Mouse (Mus musculus): Measurements from ENCODE around the gene Gm3336. TPM values are rescaled to one million over a fixed set of nuclear protein-coding genes. Genes with fewer than 3 reads are reported as not detected.

Gene Gm3336
- polyA plus RNA-seq (2015; fragmentation: Nextera tagmentation; extraction: Ambion mirVana) = 3.3 and 4.1 TPM in 2 replicates

- 0 out of 2 replicates have a peak within 1 kb of the TSS, but pooled peaks have one; percentile 27 for H3K4me2 ChIP-seq (ENCODE audit: low read depth, low read length)
- WGBS = under 1% methylated on average over 19 of the region's 19 CpGs
- H3K27me3 ChIP-seq (replicated peaks; ENCODE audit: control insufficient read depth, insufficient read depth, low read length) = no peaks in the 10 kb centered on the region
- no peak within 1 kb of the TSS for H3K9ac ChIP-seq (ENCODE audit: low read depth, low read length)
- peak within 1 kb of the TSS; percentile 14; the same call in 1 of the 2 replicates for H3K4me3 ChIP-seq (ENCODE audit: low read length)
- H3K4me1 ChIP-seq (ENCODE audit: control insufficient read depth, insufficient read depth, low read length) = peaks cover 2% of the 10 kb centered on the region; the same call in 1 of the 2 replicates
- no peak within 1 kb of the TSS for H3K27ac ChIP-seq (ENCODE audit: low read length)
- no peaks in the 10 kb centered on the region for H3K36me3 ChIP-seq (ENCODE audit: control insufficient read depth, insufficient read depth, low read length)
- ATAC-seq = peak; percentile 58
- no peaks in the 10 kb centered on the region for H3K9me3 ChIP-seq (ENCODE audit: control insufficient read depth, low read length)
These were observed at the start of gene Gm3336 for GRCm38 (mm10) chr8:70718297-70718696. Gene Gm3336 (plus strand): TSS chr8:70718543.

DNA sequence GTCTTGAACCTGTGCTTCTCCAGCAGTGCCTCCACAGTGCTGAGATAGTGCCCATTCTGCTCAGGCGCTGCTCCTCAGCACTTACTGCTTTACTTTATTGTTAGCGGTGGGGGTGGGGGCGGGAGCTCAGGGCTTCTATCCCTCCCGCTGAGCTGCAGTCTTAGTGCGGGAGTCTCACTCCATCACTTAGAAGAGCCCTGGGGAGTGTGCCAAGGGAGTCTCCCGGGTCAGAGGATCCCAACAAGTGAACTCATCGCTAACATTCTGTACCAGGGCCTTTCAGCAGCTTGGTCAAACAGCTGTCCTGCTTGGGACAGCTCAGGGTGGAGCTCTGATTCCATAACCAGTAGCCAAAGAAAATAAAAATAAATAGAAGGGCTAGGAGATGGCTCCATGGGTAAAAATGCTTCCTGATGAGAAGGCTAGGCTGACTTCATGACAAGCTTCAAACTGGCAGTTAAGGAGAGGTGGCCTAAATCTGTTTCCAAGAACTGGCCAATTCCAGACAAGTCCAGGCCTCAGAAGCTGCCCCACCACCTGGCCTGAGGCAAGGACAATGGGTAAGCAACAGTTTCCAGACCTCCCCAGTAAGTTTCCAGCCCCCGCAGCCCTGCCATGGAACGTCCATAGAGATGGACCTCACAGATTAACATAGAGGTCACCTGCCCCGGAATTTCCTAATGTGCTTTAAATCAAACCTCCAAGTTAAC, 46.6 kb upstream of the Gm3336 start:
- H3K4me3 ChIP-seq (ENCODE audit: low read length) = no peak overlapping the region
- H3K4me1 ChIP-seq (ENCODE audit: control insufficient read depth, insufficient read depth, low read length) = peaks cover 24% of the 10 kb centered on the region
- no peaks in the 10 kb centered on the region for H3K27me3 ChIP-seq (replicated peaks; ENCODE audit: control insufficient read depth, insufficient read depth, low read length)
- ATAC-seq = no peak
- no peaks in the 10 kb centered on the region for H3K9me3 ChIP-seq (ENCODE audit: control insufficient read depth, low read length)
- peaks cover 3% of the 10 kb centered on the region; the same call in 1 of the 2 replicates for H3K36me3 ChIP-seq (ENCODE audit: control insufficient read depth, insufficient read depth, low read length)
- H3K27ac ChIP-seq (ENCODE audit: low read length) = no peak overlapping the region
- WGBS = 70% methylated on average over 10 of the region's 10 CpGs
- H3K9ac ChIP-seq (ENCODE audit: low read depth, low read length) = peak overlapping the region; percentile 24; the same call in 1 of the 2 replicates
- no peak overlapping the region for H3K4me2 ChIP-seq (ENCODE audit: low read depth, low read length)

- 37% methylated on average over 19 of the region's 19 CpGs for WGBS
- Histone ChIP-seq H3K4me3 (ENCODE audit: low read length) (peak overlapping the region; percentile 41), H3K9ac (ENCODE audit: low read depth, low read length) (peak overlapping the region; percentile 68), H3K27me3 (replicated peaks; ENCODE audit: control insufficient read depth, insufficient read depth, low read length) (no peaks in the 10 kb centered on the region), H3K4me1 (ENCODE audit: control insufficient read depth, insufficient read depth, low read length) (peaks cover 20% of the 10 kb centered on the region), H3K36me3 (ENCODE audit: control insufficient read depth, insufficient read depth, low read length) (peaks cover 3% of the 10 kb centered on the region; the same call in 1 of the 2 replicates), H3K9me3 (ENCODE audit: control insufficient read depth, low read length) (no peaks in the 10 kb centered on the region), H3K27ac (ENCODE audit: low read length) (peak overlapping the region; percentile 73; the same call in 1 of the 2 replicates), H3K4me2 (ENCODE audit: low read depth, low read length) (peak overlapping the region; percentile 55)
- ATAC-seq = peak; percentile 15; the same call in 1 of the 2 replicates
These were observed 45.8 kb upstream of the Gm3336 start for GRCm38 (mm10) chr8:70672325-70673078.

DNA sequence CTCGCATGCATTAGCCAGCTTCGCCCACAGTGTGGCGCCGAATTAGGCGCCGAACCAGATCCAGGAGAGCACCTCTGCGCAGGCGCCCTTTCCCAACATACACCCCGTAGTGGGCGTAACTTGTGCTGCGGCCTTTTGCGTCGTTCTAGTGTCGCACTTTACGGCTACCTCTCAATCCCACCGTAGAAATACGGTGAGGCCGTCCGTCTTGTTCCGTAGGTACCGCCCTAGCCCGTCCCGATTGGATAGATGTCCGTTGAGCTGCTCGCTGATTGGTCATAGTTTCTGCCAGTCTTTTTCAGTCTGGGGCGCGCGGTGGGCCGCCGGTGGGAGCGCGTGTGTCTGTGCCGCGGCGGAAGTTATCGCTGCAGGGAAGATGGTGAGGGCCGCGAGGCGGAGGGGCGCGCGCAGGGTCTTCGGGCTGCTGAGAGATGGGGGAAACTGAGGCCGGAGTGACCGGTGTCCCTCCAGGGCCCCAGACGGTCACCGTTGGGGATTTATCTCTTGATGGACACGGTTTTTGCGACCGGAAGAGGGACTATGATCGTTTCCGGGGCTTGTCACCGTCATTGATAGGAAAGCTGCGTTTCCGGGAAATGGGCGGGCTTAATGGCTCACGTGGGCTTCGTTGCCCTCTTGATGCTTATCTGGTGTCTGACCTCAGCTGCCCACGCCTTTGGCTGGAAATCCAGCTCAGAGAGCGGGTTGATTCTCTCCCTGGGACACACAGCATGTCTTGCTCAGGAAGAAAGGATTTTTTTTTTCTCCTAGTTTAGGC, 45.1 kb upstream of the Gm3336 start, which contains the start of gene Lsm4:
Gene Lsm4 (plus strand): TSS at position 170 of the 778 bp plus-strand sequence.
- under 1% methylated on average over 60 of the region's 60 CpGs for WGBS
- Histone ChIP-seq H3K9ac (ENCODE audit: low read depth, low read length) (peak within 1 kb of the TSS; percentile 84), H3K27ac (ENCODE audit: low read length) (peak within 1 kb of the TSS; percentile 95), H3K4me3 (ENCODE audit: low read length) (peak within 1 kb of the TSS; percentile 72), H3K4me2 (ENCODE audit: low read depth, low read length) (peak within 1 kb of the TSS; percentile 87), H3K27me3 (replicated peaks; ENCODE audit: control insufficient read depth, insufficient read depth, low read length) (no peaks in the 10 kb centered on the region), H3K36me3 (ENCODE audit: control insufficient read depth, insufficient read depth, low read length) (peaks cover 6% of the 10 kb centered on the region; the same call in 1 of the 2 replicates), H3K4me1 (ENCODE audit: control insufficient read depth, insufficient read depth, low read length) (peaks cover 20% of the 10 kb centered on the region), H3K9me3 (ENCODE audit: control insufficient read depth, low read length) (no peaks in the 10 kb centered on the region)
- ATAC-seq = peak; percentile 97

DNA sequence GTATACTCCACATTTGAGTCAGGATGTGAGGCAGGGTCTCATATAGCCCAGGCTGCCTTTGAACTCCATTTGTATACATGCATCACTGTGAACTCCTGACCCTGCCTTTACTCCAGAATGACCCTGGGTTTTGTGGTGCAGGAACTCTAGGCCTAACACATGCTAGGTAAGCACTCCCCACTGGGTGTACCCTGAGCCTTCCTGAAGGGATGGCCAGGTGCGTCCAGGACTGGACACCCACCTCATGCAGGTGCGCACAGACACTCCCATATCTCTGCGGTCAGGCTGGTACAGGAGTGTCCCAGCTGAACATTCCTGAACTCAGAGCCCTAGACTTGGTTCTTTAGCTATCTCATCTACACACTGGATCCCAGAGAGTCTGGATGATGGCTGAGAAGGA, 44.2 kb upstream of the Gm3336 start:
- 62% methylated on average over 3 of the region's 3 CpGs for WGBS
- peak overlapping the region; percentile 84 for H3K9ac ChIP-seq (ENCODE audit: low read depth, low read length)
- peaks cover 23% of the 10 kb centered on the region for H3K4me1 ChIP-seq (ENCODE audit: control insufficient read depth, insufficient read depth, low read length)

DNA sequence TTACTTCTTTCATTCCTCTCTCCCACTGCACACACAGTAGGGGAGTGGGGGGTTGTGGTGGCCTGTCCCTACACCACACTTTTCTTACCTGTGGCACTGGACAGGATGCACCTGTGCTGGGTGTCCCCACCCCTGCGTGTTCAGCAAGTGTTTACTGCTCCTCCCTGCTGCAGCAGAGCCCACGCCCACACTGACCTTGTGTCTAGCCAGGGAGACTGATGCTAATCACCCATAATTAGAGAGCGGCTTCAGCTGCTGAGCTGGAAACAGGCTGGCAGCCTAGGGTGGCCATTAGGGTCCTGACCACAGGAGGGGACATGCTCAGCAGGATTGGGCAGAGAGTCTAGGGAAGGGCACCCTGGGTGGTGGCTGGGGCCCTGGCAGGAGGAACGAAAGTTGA, 43.6 kb upstream of the Gm3336 start:
- H3K4me2 ChIP-seq (ENCODE audit: low read depth, low read length) = peak overlapping the region; percentile 87

More for the DNA sequence above, 44.2 kb upstream of the Gm3336 start:
- 0 out of 2 replicates have a peak, but pooled peaks have one; percentile 6 for ATAC-seq
- no peaks in the 10 kb centered on the region for H3K9me3 ChIP-seq (ENCODE audit: control insufficient read depth, low read length)
- H3K4me3 ChIP-seq (ENCODE audit: low read length) = peak overlapping the region; percentile 72
- H3K27me3 ChIP-seq (replicated peaks; ENCODE audit: control insufficient read depth, insufficient read depth, low read length) = no peaks in the 10 kb centered on the region
- H3K27ac ChIP-seq (ENCODE audit: low read length) = peak overlapping the region; percentile 95
- H3K36me3 ChIP-seq (ENCODE audit: control insufficient read depth, insufficient read depth, low read length) = peaks cover 6% of the 10 kb centered on the region; the same call in 1 of the 2 replicates
- peak overlapping the region; percentile 87 for H3K4me2 ChIP-seq (ENCODE audit: low read depth, low read length)

DNA sequence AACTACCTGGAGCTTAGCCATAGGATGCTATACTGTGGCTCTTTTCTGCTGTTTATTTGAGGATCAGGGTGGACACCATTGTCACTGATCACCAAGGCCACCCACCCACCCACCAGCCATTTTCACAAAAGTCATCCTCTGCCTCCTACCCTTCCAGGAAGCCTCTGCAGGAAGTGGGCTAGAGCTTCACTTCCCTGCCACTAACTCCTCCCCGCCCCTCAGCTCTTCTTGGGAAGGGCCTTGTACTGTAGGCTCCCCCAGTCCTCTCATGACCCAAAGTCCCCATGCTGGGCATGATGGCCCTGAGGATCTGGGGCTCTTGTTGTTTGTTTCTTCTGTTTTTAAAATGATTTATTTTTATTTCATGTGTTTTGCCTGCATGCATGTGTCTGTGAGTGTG, 43.0 kb upstream of the Gm3336 start:
- Histone ChIP-seq H3K4me3 (ENCODE audit: low read length) (no peak overlapping the region), H3K9ac (ENCODE audit: low read depth, low read length) (no peak overlapping the region), H3K9me3 (ENCODE audit: control insufficient read depth, low read length) (no peaks in the 10 kb centered on the region), H3K36me3 (ENCODE audit: control insufficient read depth, insufficient read depth, low read length) (peaks cover 6% of the 10 kb centered on the region; the same call in 1 of the 2 replicates), H3K27ac (ENCODE audit: low read length) (peak overlapping the region; percentile 95), H3K4me2 (ENCODE audit: low read depth, low read length) (peak overlapping the region; percentile 20; the same call in 1 of the 2 replicates), H3K27me3 (replicated peaks; ENCODE audit: control insufficient read depth, insufficient read depth, low read length) (no peaks in the 10 kb centered on the region), H3K4me1 (ENCODE audit: control insufficient read depth, insufficient read depth, low read length) (peaks cover 34% of the 10 kb centered on the region)
- WGBS = 96% methylated on average over 1 of the region's 1 CpGs
- no peak for ATAC-seq

More for the DNA sequence above, 43.6 kb upstream of the Gm3336 start:
- H3K27me3 ChIP-seq (replicated peaks; ENCODE audit: control insufficient read depth, insufficient read depth, low read length) = no peaks in the 10 kb centered on the region
- peak overlapping the region; percentile 95 for H3K27ac ChIP-seq (ENCODE audit: low read length)
- H3K9me3 ChIP-seq (ENCODE audit: control insufficient read depth, low read length) = no peaks in the 10 kb centered on the region
- H3K36me3 ChIP-seq (ENCODE audit: control insufficient read depth, insufficient read depth, low read length) = peaks cover 6% of the 10 kb centered on the region; the same call in 1 of the 2 replicates
- peaks cover 27% of the 10 kb centered on the region for H3K4me1 ChIP-seq (ENCODE audit: control insufficient read depth, insufficient read depth, low read length)
- 65% methylated on average over 4 of the region's 4 CpGs for WGBS
- H3K9ac ChIP-seq (ENCODE audit: low read depth, low read length) = peak overlapping the region; percentile 84
- H3K4me3 ChIP-seq (ENCODE audit: low read length) = no peak overlapping the region
- ATAC-seq = 0 out of 2 replicates have a peak, but pooled peaks have one; percentile 5

GRCm38 (mm10) chr8:70677451-70678080, 40.8 kb upstream of the Gm3336 start:
- no peak for ATAC-seq
- Histone ChIP-seq H3K27ac (ENCODE audit: low read length) (no peak overlapping the region), H3K9me3 (ENCODE audit: control insufficient read depth, low read length) (no peaks in the 10 kb centered on the region), H3K27me3 (replicated peaks; ENCODE audit: control insufficient read depth, insufficient read depth, low read length) (no peaks in the 10 kb centered on the region), H3K4me1 (ENCODE audit: control insufficient read depth, insufficient read depth, low read length) (peaks cover 44% of the 10 kb centered on the region), H3K9ac (ENCODE audit: low read depth, low read length) (no peak overlapping the region), H3K4me3 (ENCODE audit: low read length) (no peak overlapping the region), H3K36me3 (ENCODE audit: control insufficient read depth, insufficient read depth, low read length) (peaks cover 6% of the 10 kb centered on the region; the same call in 1 of the 2 replicates), H3K4me2 (ENCODE audit: low read depth, low read length) (no peak overlapping the region)
- WGBS = 90% methylated on average over 15 of the region's 15 CpGs
